Mouse (Mus musculus) thymus, adult 2 months (tissue): ENCODE measurements around the gene Enpp6. TPM values are rescaled to one million over a fixed set of nuclear protein-coding genes. Genes with fewer than 3 reads are reported as not detected.

Experiments
- DNase-seq: peaks from one replicate; pipeline ENCODE4 v3.0.0; 2021
- H3K27ac ChIP-seq: fragments of 200-500 bp; 2 replicates; pipeline ENCODE4 v1.5.1; 2012; ENCODE audit warnings: low read length, control low read depth; ENCODE audit not compliant: control insufficient read depth, insufficient read depth
- H3K27me3 ChIP-seq: fragments of 200-500 bp; 2 replicates; pipeline ENCODE4 v1.6.1; 2012; ENCODE audit warnings: mild to moderate bottlenecking, low read length, moderate library complexity, mixed read lengths; ENCODE audit not compliant: control insufficient read depth, insufficient read depth
- H3K36me3 ChIP-seq: fragments of 200-500 bp; 2 replicates; pipeline ENCODE4 v1.6.1; 2012; ENCODE audit warnings: mild to moderate bottlenecking, low read length, moderate library complexity; ENCODE audit not compliant: control insufficient read depth, insufficient read depth
- H3K4me1 ChIP-seq: fragments of 200-500 bp; replicated peaks from 2 replicates; pipeline ENCODE4 v1.6.1; 2012; ENCODE audit warnings: low read length; ENCODE audit not compliant: control insufficient read depth, insufficient read depth
- H3K4me3 ChIP-seq: fragments of 200-500 bp; 2 replicates; pipeline ENCODE4 v1.5.1; 2012; ENCODE audit warnings: mild to moderate bottlenecking, low read length, control low read depth, moderate library complexity; ENCODE audit not compliant: control insufficient read depth, insufficient read depth
- CTCF ChIP-seq: fragments of 200-500 bp; IDR thresholded peaks from 2 replicates; pipeline ENCODE4 v1.5.1; 2012; ENCODE audit warnings: mild to moderate bottlenecking, control low read depth, low read length, moderate library complexity, borderline replicate concordance; ENCODE audit not compliant: control insufficient read depth, poor library complexity, insufficient read depth; ENCODE audit errors: extremely low read depth
- POLR2A ChIP-seq: fragments of 200-500 bp; IDR thresholded peaks from 2 replicates; pipeline ENCODE4 v1.6.1; 2012; ENCODE audit warnings: mild to moderate bottlenecking, low read length, control low read depth, moderate library complexity; ENCODE audit not compliant: control insufficient read depth, poor library complexity, insufficient read depth; ENCODE audit errors: extremely low read depth
- WGBS: fragments of 180-500 bp; shearing (Covaris S2); methylation state at CpG from one replicate; pipeline ENCODE4 v1.1.7; 2018; 5-methylcytosine and 5-hydroxymethylcytosine counted together
- polyA plus RNA-seq: library from polyadenylated mRNA; depleted of rRNA; stranded (reverse); fragments of >200 nt; gene quantifications from 2 replicates; pipeline ENCODE4 v1.2.3, GENCODE M21; 2012

The Enpp6 gene
- polyA plus RNA-seq, 1 experiment = 1.3 TPM

GRCm38 (mm10) chr8:47058526-47058925 lies 71.8 kb downstream of the Enpp6 start:
- H3K27ac ChIP-seq = no peak overlapping the region

DNA sequence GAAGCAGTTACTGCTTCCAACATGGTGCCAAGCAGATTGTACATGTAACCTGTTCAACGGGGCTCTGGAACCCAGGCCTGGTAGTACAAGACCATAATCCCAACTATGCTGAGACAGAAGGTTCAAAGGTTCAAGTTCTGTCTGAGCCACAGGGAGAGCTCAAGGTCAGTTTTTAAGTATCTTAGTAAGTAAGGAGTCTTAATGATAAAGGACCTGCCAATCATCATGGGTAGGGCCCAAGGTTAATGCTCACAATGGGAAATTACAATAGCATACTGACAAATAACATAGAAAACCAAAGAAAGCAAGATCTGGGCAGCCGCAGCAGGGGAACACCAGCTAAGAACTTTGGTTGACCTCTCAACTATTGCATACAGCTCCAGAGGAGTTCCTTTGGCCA lies 72.3 kb downstream of the Enpp6 start:
- Histone ChIP-seq H3K4me1 (no peaks in the 10 kb centered on the region), H3K27me3 (no peaks in the 10 kb centered on the region), H3K4me3 (no peak overlapping the region), H3K27ac (no peak overlapping the region), H3K36me3 (no peaks in the 10 kb centered on the region)
- DNase-seq = no peak
- TF ChIP-seq POLR2A = no peak
- no peak for TF ChIP-seq CTCF
- 99% methylated on average over 2 of the region's 2 CpGs for WGBS

More at GRCm38 (mm10) chr8:47058526-47058925, 71.8 kb downstream of the Enpp6 start:
- no peaks in the 10 kb centered on the region for H3K4me1 ChIP-seq
- no peak overlapping the region for H3K4me3 ChIP-seq
- no peak for DNase-seq
- no peaks in the 10 kb centered on the region for H3K27me3 ChIP-seq
- 94% methylated on average over 4 of the region's 4 CpGs for WGBS
- TF ChIP-seq CTCF (no peak), POLR2A (no peak)
- no peaks in the 10 kb centered on the region for H3K36me3 ChIP-seq

DNA sequence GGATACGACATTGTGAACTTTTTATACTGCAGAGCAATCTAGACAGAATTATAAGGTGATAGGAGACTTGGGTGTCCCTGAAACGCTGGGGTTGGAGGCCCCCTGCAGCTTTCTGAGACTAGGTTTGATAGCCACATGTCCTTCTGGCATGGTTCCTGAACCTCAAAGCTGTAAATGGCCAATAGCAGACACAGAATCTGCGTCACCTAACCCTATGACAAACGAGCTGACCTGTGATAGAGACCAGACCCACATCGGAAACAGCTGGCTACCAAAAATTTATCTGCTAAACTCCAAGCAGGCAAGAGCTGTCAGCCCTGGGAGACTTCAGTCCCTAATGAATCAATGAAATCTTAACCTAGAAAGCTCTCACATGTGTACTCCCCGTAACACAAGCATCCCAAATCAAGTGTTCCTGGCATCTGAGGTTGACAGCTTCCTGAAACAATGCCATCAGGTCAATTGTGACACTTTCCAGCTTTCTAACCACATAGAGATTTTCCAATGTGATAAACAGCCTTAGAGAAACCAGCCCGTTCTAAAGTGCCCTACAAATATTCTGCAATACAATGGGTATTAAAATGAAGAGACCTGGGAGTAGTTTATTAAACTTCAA lies 74.5 kb downstream of the Enpp6 start:
- no peak for DNase-seq
- H3K27me3 ChIP-seq = no peaks in the 10 kb centered on the region
- H3K27ac ChIP-seq = no peak overlapping the region
- WGBS = 69% methylated on average over 7 of the region's 7 CpGs
- no peak overlapping the region for H3K4me3 ChIP-seq
- no peaks in the 10 kb centered on the region for H3K36me3 ChIP-seq
- TF ChIP-seq POLR2A (no peak), CTCF (no peak)
- no peaks in the 10 kb centered on the region for H3K4me1 ChIP-seq

DNA sequence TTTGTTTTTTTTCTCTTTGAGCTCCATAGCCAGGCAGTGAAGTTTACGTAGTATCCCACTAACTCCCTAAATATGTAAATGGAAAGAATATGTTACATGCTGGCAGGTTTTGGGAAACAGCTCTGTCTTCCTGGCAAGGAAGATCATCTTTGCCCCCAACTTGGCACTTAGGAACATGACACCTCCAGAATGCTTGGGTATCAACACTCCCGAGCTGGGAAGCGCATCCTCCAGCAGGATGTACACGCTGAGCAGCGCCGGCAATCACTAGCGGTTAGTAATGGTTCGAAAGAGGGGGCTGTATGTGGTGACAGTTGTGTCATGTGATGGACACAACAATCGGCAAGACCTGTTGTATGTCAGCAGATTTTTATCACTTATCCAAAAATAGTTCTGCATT lies 80.4 kb downstream of the Enpp6 start:
- Histone ChIP-seq H3K4me1 (no peaks in the 10 kb centered on the region), H3K36me3 (no peaks in the 10 kb centered on the region), H3K27me3 (no peaks in the 10 kb centered on the region), H3K4me3 (no peak overlapping the region), H3K27ac (no peak overlapping the region)
- 93% methylated on average over 9 of the region's 9 CpGs for WGBS
- no peak for TF ChIP-seq CTCF
- no peak for TF ChIP-seq POLR2A
- no peak for DNase-seq

DNA sequence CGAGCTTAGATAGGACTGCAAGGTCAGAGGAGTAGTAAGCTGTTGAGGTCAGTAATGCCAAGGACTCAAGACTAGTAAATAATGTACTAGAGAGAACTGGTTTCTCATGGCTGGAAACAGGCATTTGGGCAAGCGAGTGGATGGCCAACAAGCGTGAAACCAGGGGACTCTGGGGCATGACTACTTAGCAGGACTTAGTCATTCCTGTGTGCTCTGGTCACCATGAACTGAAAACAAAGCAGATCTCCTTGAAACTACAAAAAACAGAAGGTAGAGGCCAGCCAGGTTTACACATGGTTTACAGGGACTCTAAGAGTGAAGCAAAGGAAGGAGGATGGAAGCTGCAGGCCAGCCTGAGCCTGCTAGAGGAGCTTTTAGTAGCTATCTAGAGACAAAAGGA lies 82.9 kb downstream of the Enpp6 start:
- Histone ChIP-seq H3K36me3 (no peaks in the 10 kb centered on the region), H3K4me3 (no peak overlapping the region), H3K4me1 (no peaks in the 10 kb centered on the region), H3K27me3 (no peaks in the 10 kb centered on the region), H3K27ac (no peak overlapping the region)
- 94% methylated on average over 3 of the region's 3 CpGs for WGBS
- DNase-seq = no peak
- TF ChIP-seq POLR2A (no peak), CTCF (no peak)

DNA sequence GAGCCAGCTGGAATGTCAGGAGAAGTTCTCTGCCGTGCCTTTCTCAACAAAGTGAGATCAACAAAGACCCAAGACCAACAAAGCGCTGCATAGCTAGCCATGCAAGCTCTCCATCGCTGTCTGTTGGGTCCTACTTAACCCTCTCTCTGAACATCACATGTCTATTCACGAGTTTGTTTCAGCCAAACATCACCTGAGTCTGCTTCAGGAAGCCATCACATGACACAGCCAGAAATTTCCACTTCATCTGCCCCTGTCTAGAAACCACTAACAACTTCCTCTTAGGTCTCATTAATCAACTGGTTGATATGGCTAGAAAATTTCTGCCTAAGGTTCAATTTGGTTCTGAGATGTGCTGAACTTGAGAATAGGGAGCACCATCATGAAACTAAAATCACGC lies 85.3 kb downstream of the Enpp6 start:
- WGBS = 76% methylated on average over 5 of the region's 5 CpGs

DNA sequence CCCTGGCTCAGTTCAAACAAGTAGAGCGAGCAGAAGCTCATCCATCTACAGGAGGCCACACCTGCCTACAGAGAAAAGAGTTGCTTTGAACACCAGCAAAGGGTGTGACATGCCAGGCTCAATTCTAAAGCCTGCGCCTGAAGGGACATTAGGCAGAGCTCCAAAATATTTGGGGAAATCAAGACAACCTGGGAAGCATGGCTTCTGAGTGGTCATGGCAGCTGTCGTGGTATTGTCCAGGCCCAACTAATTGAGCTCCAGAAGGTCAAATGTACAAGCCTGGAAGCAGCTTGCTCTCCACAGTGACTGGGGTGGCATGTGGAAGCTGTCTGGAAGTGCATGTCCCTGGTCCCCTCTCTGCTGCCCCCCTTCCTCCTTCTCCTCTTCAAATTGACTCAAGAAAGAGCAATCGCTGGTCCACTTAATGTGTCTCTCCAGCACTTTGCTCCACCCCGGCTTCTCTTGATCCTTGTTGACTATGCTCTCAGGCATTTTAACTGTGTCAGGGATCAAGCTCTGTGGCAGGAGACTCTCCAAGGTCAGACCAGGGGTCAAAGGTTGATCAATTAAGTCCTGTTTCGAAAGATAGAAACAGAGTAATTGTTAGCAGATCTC lies 89.4 kb downstream of the Enpp6 start:
- Histone ChIP-seq H3K4me3 (no peak overlapping the region), H3K27ac (no peak overlapping the region), H3K27me3 (no peaks in the 10 kb centered on the region), H3K36me3 (no peaks in the 10 kb centered on the region), H3K4me1 (no peaks in the 10 kb centered on the region)
- no peak for DNase-seq
- TF ChIP-seq POLR2A (no peak), CTCF (no peak)
- 93% methylated on average over 6 of the region's 6 CpGs for WGBS

More for the DNA sequence above, 85.3 kb downstream of the Enpp6 start:
- Histone ChIP-seq H3K27me3 (no peaks in the 10 kb centered on the region), H3K36me3 (no peaks in the 10 kb centered on the region), H3K4me3 (no peak overlapping the region), H3K4me1 (no peaks in the 10 kb centered on the region), H3K27ac (no peak overlapping the region)
- TF ChIP-seq POLR2A (no peak), CTCF (no peak)
- no peak for DNase-seq
